Mouse (Mus musculus) myocyte (in vitro differentiated cells): ENCODE measurements around the gene Lrrc4.

ENCODE experiments used
- CEBPB ChIP-seq: IDR thresholded peaks from 2 replicates; pipeline ENCODE4 v1.6.1; 2011; ENCODE audit warnings: mild to moderate bottlenecking, moderate library complexity; ENCODE audit not compliant: poor library complexity, insufficient read depth, severe bottlenecking
- E2F4 ChIP-seq: IDR thresholded peaks from one replicate; pipeline ENCODE4 v1.6.1; 2011; ENCODE audit warnings: mild to moderate bottlenecking, control low read depth, moderate library complexity; ENCODE audit not compliant: insufficient read depth
- MAX ChIP-seq: IDR thresholded peaks from one replicate; pipeline ENCODE4 v1.6.1; 2011; ENCODE audit warnings: low read depth, mild to moderate bottlenecking, control low read depth
- MYOD1 ChIP-seq, 3 experiments: IDR thresholded peaks; one replicate each; pipeline ENCODE4 v1.6.1; 2011; ENCODE audit warnings: control low read depth in 2 of 3, low read depth in 2 of 3, mild to moderate bottlenecking in 2 of 3, moderate library complexity in 1 of 3; ENCODE audit not compliant: insufficient read length in 2 of 3, control insufficient read depth in 1 of 3
- MYOG ChIP-seq, 3 experiments: IDR thresholded peaks; one replicate each; pipeline ENCODE4 v1.6.1; 2011; ENCODE audit warnings: control low read depth in 2 of 3, low read depth in 2 of 3, mild to moderate bottlenecking in 2 of 3; ENCODE audit not compliant: insufficient read length in 2 of 3, control insufficient read depth in 1 of 3, insufficient read depth in 1 of 3
- POLR2A ChIP-seq: IDR thresholded peaks from one replicate; pipeline ENCODE4 v1.6.1; 2011; ENCODE audit warnings: low read depth, mild to moderate bottlenecking, control low read depth, moderate library complexity; ENCODE audit not compliant: insufficient read length
- POLR2AphosphoS2 ChIP-seq: IDR thresholded peaks from one replicate; pipeline ENCODE4 v1.6.1; 2011; ENCODE audit warnings: low read depth, control low read depth; ENCODE audit not compliant: insufficient read length
- REST ChIP-seq: IDR thresholded peaks from one replicate; pipeline ENCODE4 v1.6.1; 2011; ENCODE audit warnings: mild to moderate bottlenecking, control low read depth, moderate library complexity; ENCODE audit not compliant: insufficient read depth, insufficient read length
- SRF ChIP-seq: IDR thresholded peaks from one replicate; pipeline ENCODE4 v1.6.1; 2011; ENCODE audit warnings: low read depth; ENCODE audit not compliant: control insufficient read depth, insufficient read length
- TCF12 ChIP-seq: IDR thresholded peaks from one replicate; pipeline ENCODE4 v1.6.1; 2011; ENCODE audit warnings: mild to moderate bottlenecking, control low read depth; ENCODE audit not compliant: poor library complexity, insufficient read depth, severe bottlenecking
- USF1 ChIP-seq: IDR thresholded peaks from one replicate; pipeline ENCODE4 v1.6.1; 2011; ENCODE audit warnings: low read depth, mild to moderate bottlenecking, control low read depth, moderate library complexity

GRCm38 (mm10) chr6:28706976-28707592, 124.5 kb downstream of the Lrrc4 start:
- no peak for TF ChIP-seq TCF12
- no peak for TF ChIP-seq POLR2A
- no peak for TF ChIP-seq E2F4
- no peak for TF ChIP-seq POLR2AphosphoS2
- no peak for TF ChIP-seq MAX
- TF ChIP-seq MYOD1 (IDR thresholded peaks at IDR 0.05; ENCODE audit: control insufficient read depth in 1 of 3, insufficient read length in 2 of 3, low read depth in 2 of 3), result no peak
- no peak for TF ChIP-seq CEBPB
- peak in 1 of 3 experiments; percentile 17 for TF ChIP-seq MYOG (IDR thresholded peaks at IDR 0.05; ENCODE audit: control insufficient read depth in 1 of 3, insufficient read depth in 1 of 3, insufficient read length in 2 of 3, low read depth in 2 of 3)
- TF ChIP-seq USF1, result no peak
- TF ChIP-seq SRF, result no peak
- TF ChIP-seq REST, result no peak
